Mouse (Mus musculus) C2C12 (cell line): ENCODE measurements at regions not wholly inside any gene's neighbourhood (a gene's known extent, or its start where the extent isn't known, plus 50 kb on each side); places are given as distances from the start of the nearest gene placed in this dataset.
A peak's percentile ranks its signal among the peaks of the same experiment; 100 is the strongest.

Source experiments
- H3K27me3 ChIP-seq: one replicate; pipeline ENCODE4 v1.6.1; 2011; ENCODE audit not compliant: control insufficient read depth, insufficient read depth, insufficient read length
- H3K36me3 ChIP-seq: one replicate; pipeline ENCODE4 v1.6.1; 2011; ENCODE audit not compliant: control insufficient read depth, insufficient read depth
- H3K4me3 ChIP-seq: one replicate; pipeline ENCODE4 v1.5.1; 2011; ENCODE audit warnings: mild to moderate bottlenecking, control low read depth; ENCODE audit not compliant: poor library complexity, insufficient read depth, severe bottlenecking
- H3K79me2 ChIP-seq: one replicate; pipeline ENCODE4 v1.6.1; 2011; ENCODE audit not compliant: control insufficient read depth, insufficient read depth
- H3K79me3 ChIP-seq: one replicate; pipeline ENCODE4 v1.6.1; 2011; ENCODE audit warnings: low read depth, control low read depth
- H3ac ChIP-seq: one replicate; pipeline ENCODE3; 2011; ENCODE audit warnings: low read depth; ENCODE audit not compliant: control insufficient read depth, insufficient read length
- CEBPB ChIP-seq: IDR thresholded peaks from one replicate; pipeline ENCODE4 v1.6.1; 2011; ENCODE audit warnings: low read depth, mild to moderate bottlenecking, control low read depth, moderate library complexity
- CTCF ChIP-seq: IDR thresholded peaks from one replicate; pipeline ENCODE4 v1.5.1; 2011; ENCODE audit not compliant: control insufficient read depth, insufficient read depth, insufficient read length
- FOSL1 ChIP-seq: IDR thresholded peaks from one replicate; pipeline ENCODE4 v1.8.0; 2011; ENCODE audit warnings: mild to moderate bottlenecking, low read length; ENCODE audit not compliant: poor library complexity, insufficient read depth, severe bottlenecking
- MAX ChIP-seq: IDR thresholded peaks from one replicate; pipeline ENCODE4 v1.6.1; 2011; ENCODE audit warnings: mild to moderate bottlenecking, control low read depth
- MYOD1 ChIP-seq: IDR thresholded peaks from one replicate; pipeline ENCODE4 v1.6.1; 2011; ENCODE audit warnings: low read depth; ENCODE audit not compliant: control insufficient read depth, insufficient read length
- MYOG ChIP-seq: IDR thresholded peaks from one replicate; pipeline ENCODE4 v1.6.1; 2011; ENCODE audit not compliant: control insufficient read depth, insufficient read length; ENCODE audit errors: extremely low read depth
- USF1 ChIP-seq: IDR thresholded peaks from one replicate; pipeline ENCODE4 v1.6.1; 2011; ENCODE audit warnings: low read depth, mild to moderate bottlenecking, control low read depth, moderate library complexity

DNA sequence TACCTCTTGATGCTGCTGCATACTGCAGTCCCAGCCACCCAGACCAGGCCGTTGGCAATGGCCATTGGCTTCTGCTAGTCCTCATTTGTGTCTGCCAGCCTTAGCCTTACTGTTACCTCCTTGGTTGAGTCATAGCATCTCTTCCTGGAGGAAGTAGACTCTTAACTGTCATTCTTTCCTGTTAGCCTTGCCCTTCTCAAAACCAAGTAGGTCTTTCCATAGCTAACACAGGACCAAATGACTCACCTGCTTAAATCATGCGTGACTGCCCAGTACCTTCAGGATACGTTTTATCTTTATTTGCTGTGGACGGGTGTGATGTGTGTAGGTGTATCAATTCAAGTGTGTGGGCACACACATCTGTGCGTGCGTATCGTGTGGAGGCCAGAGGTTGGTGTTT is 136.9 kb downstream of the Zfp706 start:
- no peak for TF ChIP-seq USF1
- no peak for TF ChIP-seq CEBPB
- no peak for TF ChIP-seq MYOD1
- no peak for TF ChIP-seq MYOG
- no peak for TF ChIP-seq FOSL1
- no peak for TF ChIP-seq CTCF
- no peak for TF ChIP-seq MAX
- no peaks in the 10 kb centered on the region for H3K36me3 ChIP-seq
- H3K79me3 ChIP-seq = no peaks in the 10 kb centered on the region
- H3K4me3 ChIP-seq = no peak overlapping the region
- no peaks in the 10 kb centered on the region for H3K79me2 ChIP-seq
- no peaks in the 10 kb centered on the region for H3K27me3 ChIP-seq
- no peak overlapping the region for H3ac ChIP-seq

DNA sequence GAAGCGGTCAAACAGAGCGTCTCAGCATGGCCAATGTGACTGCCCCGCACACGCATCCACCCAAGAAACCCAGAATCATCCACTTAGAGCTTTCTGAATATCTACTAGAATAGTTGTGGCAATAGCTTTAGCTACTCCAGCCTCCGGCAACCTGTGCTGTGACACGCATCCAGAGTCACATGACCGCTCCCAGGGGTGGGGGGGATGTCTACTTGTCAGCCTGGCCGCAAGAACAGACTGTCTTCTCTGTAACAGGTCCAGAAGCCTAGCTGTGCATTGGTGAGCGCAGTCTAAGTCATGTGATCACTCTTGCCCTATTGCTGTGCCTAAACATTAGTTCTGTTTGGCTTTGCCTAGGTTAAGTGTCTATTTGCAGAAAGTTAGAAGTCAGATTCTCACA is 137.5 kb downstream of the Zfp706 start:
- Histone ChIP-seq H3K79me3 (no peaks in the 10 kb centered on the region), H3K27me3 (no peaks in the 10 kb centered on the region), H3K36me3 (no peaks in the 10 kb centered on the region), H3K4me3 (no peak overlapping the region), H3K79me2 (no peaks in the 10 kb centered on the region), H3ac (no peak overlapping the region)
- TF ChIP-seq MYOG = no peak
- peak; percentile 53 for TF ChIP-seq USF1

DNA sequence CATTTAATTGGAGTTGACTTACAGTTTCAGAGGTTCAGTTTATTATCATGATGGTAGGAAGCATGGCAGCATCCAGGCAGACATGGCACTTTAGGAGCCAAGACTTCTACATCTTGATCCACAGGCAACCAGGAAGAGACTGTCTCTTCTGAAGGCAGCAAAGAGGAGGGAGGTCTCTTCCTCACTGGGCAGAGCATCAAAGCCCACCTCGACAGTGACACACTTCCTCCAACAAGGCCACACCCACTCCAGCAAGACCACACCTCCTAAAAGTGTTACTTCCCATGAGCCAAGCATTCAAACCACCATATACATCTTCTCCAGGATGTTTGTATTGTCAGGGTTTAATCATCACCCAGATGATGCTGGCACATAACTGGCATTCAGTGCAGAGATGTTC is 141.5 kb downstream of the Zfp706 start:
- no peak overlapping the region for H3ac ChIP-seq
- TF ChIP-seq FOSL1 (no peak), MAX (peak; percentile 44), CEBPB (no peak)
- H3K79me2 ChIP-seq = no peaks in the 10 kb centered on the region
- H3K27me3 ChIP-seq = no peaks in the 10 kb centered on the region
- no peaks in the 10 kb centered on the region for H3K79me3 ChIP-seq
- no peaks in the 10 kb centered on the region for H3K36me3 ChIP-seq
- H3K4me3 ChIP-seq = no peak overlapping the region

DNA sequence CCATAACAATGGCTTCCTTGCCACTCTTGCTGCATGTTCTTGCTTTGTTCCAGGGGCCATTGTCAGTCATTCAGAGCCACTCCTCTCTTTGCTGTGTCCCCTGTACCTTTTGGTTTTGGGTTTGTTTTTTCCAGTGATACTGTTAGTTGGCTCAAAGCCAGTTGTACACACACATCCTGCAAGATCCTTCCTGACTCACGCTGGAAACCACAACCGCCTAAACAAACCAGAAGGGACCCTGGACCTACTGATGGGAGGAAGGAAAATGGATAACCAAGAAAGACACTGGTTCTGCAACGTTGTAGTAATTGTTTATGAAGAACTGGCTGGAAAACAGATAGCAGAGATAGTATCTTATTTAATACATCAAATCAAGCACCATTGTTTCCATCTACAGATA is 142.2 kb downstream of the Zfp706 start:
- Histone ChIP-seq H3K27me3 (no peaks in the 10 kb centered on the region), H3K79me3 (no peaks in the 10 kb centered on the region), H3ac (no peak overlapping the region), H3K36me3 (no peaks in the 10 kb centered on the region), H3K79me2 (no peaks in the 10 kb centered on the region), H3K4me3 (no peak overlapping the region)
- TF ChIP-seq CTCF (no peak), MAX (peak; percentile 65), FOSL1 (peak; percentile 45), MYOD1 (no peak), CEBPB (peak; percentile 28), MYOG (no peak)

DNA sequence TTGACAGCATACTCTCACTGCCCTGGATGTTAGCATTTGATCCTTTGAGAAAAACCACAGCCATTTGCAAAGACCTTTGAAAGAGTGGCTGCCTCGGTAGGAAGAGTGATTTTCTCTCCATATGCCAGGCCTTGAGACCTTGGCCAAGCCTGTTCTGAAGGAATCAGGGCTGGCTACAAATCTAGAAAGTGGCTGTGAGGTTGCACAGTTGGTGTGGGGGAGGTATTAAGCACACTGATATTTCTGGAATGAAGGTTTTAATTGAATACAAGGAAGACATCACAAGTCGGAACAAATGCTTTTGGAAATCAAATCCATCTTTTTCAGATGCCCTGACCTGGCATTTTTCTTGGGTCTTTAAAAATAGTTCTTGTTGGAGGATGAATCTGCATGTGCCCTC is 143.5 kb downstream of the Zfp706 start:
- H3K4me3 ChIP-seq = no peak overlapping the region
- H3K79me2 ChIP-seq = no peaks in the 10 kb centered on the region
- TF ChIP-seq CEBPB (no peak), FOSL1 (no peak), MYOD1 (no peak), CTCF (no peak), MAX (no peak), MYOG (no peak), USF1 (no peak)
- no peak overlapping the region for H3ac ChIP-seq
- H3K36me3 ChIP-seq = no peaks in the 10 kb centered on the region
- H3K79me3 ChIP-seq = no peaks in the 10 kb centered on the region
- H3K27me3 ChIP-seq = no peaks in the 10 kb centered on the region

DNA sequence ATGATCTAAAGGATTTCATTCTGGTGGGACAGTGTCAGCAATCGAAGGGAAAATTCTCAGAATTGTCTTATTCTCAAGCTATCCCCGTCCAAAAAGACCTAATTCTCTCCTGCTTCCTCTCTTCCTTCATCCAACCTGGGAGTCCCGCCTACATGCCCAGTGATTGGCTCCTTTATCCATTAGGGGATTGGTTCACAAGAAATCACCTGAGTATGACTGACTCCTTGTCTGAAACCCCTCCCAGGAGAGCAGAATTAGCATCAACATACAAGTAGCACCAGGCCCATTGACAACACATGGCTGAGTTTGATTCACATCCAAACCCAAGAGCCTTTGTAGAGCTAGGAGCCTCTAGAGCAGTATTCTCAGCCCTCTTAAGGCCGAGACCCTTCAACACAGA is 148.9 kb downstream of the Zfp706 start:
- Histone ChIP-seq H3K79me2 (no peaks in the 10 kb centered on the region), H3K27me3 (no peaks in the 10 kb centered on the region), H3ac (no peak overlapping the region), H3K4me3 (no peak overlapping the region), H3K79me3 (no peaks in the 10 kb centered on the region), H3K36me3 (no peaks in the 10 kb centered on the region)
- no peak for TF ChIP-seq MYOG
- no peak for TF ChIP-seq CTCF
- no peak for TF ChIP-seq CEBPB
- no peak for TF ChIP-seq USF1
- no peak for TF ChIP-seq FOSL1
- TF ChIP-seq MYOD1 = no peak
- no peak for TF ChIP-seq MAX
